Mouse (Mus musculus) right cerebral cortex, adult 2 months (tissue): ENCODE measurements around the gene Stk38l.

ENCODE experiments used
- DNase-seq, 2 experiments: peaks; one replicate each; pipeline ENCODE4 v3.0.0; 2021 to 2022; ENCODE audit warnings: low spot score in 2 of 2

Stk38l gene

DNA sequence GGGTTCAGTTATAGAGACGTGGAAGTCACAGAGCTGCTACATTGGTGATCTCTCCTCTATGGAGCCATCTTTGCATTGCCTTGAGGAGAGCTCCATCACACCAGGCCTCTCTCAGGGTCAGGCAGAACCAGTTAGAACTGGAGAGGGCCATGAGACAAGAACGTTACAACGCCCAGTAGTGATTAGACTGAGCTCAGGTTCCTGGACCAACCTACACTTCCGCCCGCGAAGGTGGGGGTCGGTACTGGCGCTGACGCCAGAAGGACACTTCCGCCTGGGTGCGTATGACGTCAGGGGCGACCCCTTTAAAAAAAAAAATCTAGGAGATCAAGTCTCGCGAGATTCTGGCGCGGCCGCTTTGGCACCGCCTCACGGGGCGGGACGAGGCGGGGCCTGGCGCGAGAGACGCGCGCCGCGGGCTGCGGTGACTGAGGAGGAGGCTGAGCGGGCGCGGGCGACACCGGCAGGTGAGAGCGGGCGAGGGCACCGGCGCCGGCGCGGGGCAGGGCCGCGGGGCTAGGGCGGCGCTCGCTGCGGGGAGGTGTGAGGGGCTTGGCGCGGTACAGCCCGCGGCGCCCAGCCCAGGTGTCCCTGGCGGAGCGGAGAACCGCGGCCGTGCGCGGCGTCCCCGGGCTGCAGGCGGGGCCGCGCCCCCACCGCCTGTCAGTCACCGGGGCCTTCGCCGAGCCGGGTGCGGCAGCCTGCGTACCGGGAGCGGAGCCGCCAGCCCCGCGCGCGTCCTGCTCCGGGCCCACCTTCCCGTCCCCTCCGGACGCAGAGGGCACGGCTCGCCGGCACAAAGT is at the start of gene Stk38l:
Gene Stk38l (plus strand): TSS at position 415 of the 803 bp plus-strand sequence.
- DNase-seq, result peak; percentile 93 to 94

DNA sequence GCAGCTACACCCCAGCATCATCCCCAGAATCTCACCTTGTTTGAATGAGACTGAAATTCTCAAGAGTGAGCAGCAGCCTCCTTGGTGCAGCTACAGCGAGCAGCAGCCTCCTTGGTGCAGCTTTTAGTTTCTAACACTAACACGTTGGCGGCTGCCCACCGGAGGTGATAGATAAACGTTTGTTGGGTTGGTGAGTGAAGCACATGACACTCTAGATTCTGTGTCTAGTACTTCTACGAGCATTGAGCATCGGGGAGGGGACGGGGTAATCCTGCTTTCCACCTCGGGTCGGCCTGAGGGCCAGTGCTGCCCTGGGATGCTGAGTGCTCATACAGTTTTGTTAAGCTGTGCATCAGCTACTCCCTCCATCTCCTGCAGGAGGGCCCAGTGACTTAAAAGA is 47.9 kb upstream of the Stk38l start:
- DNase-seq, result no peak

DNA sequence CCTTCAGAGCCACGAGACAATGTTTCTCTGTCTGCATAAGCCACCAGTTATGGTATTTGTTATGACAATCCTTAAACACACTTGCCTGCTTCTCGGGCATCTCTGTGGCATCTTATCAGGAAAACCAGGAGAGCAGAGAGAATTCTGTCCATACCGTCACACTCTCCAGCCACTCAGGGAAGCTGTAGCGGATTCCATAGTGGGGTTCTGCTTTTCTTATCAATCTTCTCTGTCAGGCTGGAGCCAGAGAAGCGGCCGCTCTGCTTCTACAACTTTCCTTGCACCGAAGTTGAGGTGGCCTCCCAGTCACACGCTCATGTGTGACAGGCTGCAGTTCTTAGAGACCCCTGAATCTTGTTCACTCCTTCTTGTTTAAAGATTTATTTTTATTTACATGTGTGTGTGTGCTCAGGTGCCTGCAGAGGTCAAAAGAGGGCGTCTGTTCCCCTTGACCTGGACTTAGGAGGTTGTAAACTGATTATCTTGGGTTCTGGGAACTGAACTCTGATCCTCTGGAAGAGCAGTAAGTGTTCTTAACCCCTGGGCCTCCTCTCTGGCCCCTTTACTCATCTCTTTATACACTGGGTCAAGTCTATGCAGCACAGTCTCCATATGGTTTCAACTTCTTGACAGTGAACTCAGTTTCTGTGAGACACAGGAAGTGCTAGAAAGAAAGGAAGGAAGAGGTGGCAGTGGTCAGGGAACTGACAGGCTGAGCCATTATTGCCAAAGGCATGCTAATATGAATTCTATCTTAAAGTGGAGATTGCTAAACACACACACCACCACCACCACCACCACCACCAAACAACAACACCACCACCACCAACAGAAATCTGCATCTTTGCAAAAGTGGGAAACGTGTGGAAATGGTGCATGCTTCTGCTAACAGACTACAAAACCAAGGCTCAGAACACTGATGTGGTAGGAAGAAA is 46.4 kb upstream of the Stk38l start:
- DNase-seq, result no peak

- DNase-seq, result no peak
Measured at GRCm38 (mm10) chr6:146683881-146684280, 40.9 kb upstream of the Stk38l start.

- no peak for DNase-seq
Measured at GRCm38 (mm10) chr6:146685781-146686308, 39.0 kb upstream of the Stk38l start.

DNA sequence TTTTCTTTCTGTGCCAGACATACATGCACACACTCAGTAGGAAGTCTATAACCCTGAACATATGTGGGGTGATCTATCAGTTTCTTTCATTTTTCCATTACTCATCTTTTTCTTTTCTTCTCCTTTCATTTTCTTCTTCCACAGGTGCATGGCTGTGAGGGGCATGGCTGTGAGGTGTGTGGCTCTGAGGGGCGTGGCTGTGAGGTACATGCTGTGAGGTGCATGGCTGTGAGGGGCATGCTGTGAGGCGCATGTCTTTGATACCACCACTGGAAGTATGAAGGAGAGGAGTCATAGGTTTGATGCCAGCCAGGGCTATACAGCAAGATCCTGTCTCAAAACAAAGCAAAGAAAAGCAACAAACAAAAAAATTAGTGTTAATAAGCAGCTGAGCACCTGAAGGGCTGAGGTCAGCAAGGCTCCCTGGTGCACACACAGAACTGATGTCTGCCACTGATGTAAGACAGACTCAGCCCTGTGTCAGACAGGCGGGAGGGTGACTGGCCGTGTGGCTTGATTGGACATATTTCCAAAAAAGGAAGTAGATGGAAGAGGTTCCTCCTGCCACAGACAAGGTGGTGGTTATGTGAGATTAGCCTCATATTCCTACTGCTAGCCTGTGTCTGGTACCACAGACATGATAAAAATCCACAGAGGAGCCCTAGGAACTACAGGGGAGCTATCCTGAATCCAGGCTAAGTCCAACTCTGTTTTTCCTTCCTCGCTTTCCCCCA is 38.2 kb upstream of the Stk38l start:
- no peak for DNase-seq

DNA sequence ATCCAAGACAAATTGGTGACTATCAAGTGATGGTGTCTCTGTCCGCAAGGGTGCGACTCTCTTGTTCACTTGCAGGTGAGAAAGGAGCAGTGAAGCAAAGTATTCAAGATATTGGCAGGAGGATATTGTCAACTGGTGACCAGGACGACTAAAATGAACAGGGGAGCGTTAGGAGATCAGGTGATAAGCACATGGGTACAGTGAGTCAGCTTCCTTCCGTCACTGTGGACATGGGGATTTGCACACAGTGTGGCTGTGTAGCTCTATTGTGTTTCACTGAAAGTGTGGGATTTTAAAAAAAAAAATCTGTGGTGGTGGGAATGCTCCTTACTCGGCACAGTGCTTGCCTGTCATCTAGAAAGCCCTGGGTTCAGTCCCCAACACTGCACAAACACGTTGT is 36.8 kb upstream of the Stk38l start:
- no peak for DNase-seq

DNA sequence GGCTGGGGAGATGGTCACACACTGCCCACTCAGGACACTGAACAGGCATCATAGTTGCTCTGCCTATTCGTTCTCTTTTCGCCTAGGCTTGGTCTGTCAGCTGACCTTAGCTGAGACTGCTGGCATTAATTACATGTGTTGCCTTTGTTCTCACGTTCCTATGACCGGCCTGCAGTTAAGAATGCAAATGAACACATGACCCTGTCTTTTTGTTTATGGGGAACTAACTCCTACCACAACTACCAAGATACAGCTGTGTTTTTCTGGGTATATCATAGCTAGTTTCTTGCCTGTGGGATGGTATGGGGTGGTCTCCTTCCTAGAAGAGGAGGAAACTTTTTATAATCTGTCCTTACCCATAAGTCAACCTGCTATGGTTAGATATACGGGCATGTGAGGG is 35.9 kb upstream of the Stk38l start:
- DNase-seq, result no peak

DNA sequence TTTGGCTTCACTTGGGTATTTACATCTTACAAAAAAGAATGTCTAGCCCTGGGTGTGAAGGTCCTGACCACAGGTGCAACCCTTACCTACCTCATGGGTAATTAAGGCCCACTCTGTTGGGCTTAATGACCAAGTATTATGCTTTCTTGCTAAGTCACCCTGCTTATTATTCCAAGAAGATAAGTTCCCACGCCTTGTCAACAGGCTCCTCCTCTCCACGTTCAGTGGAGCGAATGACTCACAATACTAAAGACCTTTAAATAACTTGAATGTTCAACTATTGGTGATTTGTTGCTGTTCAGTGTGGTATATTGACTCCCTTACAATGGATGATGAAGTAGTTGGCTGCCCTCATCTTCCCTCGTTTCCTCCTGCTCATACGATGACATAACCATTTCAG is 27.0 kb upstream of the Stk38l start:
- DNase-seq, result no peak

GRCm38 (mm10) chr6:146698376-146698775 is 26.4 kb upstream of the Stk38l start:
- DNase-seq, result no peak

DNA sequence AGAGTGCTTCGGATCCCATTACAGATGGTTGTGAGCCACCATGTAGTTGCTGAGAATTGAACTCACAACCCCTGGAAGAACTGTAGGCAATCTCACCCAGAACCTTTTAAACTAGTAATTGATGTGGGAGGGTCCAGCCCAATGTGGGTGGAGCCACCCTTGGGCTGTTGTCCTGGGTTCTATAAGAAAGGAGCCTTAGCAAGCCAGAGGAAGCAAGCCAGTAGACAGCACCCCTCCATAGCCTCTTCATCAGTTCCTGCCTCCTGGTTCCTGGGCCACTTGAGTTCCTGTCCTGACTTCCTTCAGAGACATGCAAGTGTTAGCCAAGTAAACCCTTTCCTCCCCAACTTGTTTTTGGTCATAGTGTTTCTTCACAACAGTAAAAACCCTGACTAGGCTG is 24.3 kb upstream of the Stk38l start:
- no peak for DNase-seq

GRCm38 (mm10) chr6:146702126-146702881 is 22.5 kb upstream of the Stk38l start:
- DNase-seq, result no peak

- no peak for DNase-seq
Measured at GRCm38 (mm10) chr6:146703351-146703750, 21.4 kb upstream of the Stk38l start.

DNA sequence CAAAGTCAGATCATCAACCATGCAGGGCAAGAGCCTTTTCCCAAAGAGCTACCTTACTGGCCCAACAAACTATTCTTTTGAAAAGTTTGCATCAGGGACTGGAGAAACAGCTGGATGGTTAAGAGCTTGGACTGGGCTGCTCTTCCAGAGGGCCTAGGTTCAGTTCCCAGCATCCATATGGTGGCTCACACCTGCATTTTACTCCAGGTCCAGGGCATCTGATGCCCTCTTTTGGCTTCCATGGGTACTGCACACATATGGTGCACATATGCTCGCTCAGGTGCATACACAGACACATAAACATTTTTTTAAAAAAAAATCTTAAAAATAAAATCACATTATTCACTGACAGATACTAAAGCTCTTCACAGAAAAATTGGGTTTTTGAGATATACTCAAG is 19.2 kb upstream of the Stk38l start:
- DNase-seq, result no peak

DNA sequence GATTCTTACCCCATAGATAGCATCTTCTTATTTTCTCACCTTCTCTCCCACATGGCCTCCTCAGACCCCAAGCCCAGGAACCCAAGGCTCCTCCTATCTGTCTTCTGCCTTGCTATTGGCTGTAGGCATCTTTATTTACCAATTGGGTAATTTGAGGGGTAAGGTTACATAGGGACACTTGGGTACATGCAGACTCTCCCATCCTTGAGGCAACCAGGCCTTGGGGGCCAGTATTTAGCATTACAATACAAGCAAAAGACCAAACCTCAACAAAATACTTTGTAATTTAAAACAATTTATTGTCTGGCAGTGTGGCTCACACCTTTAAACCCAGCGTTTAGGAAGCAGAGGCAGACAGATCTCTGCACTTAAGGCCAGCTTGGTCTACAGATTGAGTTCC is 5.2 kb upstream of the Stk38l start:
- no peak for DNase-seq

- DNase-seq, result no peak
Measured at GRCm38 (mm10) chr6:146723805-146724204, 990 bp upstream of the Stk38l start.

- peak; percentile 29 to 35 for DNase-seq
Measured at GRCm38 (mm10) chr6:146725384-146725791, 593 bp downstream of the Stk38l start.

DNA sequence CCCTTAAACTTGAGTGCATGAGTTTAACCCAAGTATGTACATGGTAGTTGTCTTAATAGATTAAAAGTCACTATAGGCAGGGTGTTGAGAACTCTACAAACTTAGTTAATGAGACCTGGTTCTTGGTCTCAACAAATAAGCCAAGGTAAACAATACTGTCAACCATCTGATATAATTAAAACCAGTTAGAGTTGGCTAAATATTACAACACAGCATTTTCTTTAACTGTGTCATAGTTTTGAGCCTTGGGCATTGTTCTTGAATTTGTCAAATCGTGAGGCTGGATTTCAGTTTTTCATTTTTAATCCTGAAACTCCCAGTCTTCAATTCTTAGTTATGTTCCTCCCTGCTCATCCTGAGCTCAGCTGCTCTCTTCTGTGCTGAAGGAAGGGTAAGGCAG is 6.2 kb downstream of the Stk38l start:
- DNase-seq, result no peak

GRCm38 (mm10) chr6:146731692-146732091 is 6.9 kb downstream of the Stk38l start:
- DNase-seq, result no peak

GRCm38 (mm10) chr6:146732232-146732631 is 7.4 kb downstream of the Stk38l start:
- no peak for DNase-seq

- DNase-seq, result no peak
Measured at GRCm38 (mm10) chr6:146732676-146733075, 7.9 kb downstream of the Stk38l start.
